Mouse (Mus musculus): Measurements from ENCODE around the gene Dnajc19. TPM values are rescaled to one million over a fixed set of nuclear protein-coding genes. Genes with fewer than 3 reads are reported as not detected.

Dnajc19 gene
- total RNA-seq (2012; rRNA removed), result 82.8 and 99.9 TPM in 2 replicates
- 116 and 142 TPM in 2 replicates for total RNA-seq (2014; rRNA removed)
- 118 and 123 TPM in 2 replicates for polyA plus RNA-seq (2012; ENCODE audit: insufficient read length, low read depth)

DNA sequence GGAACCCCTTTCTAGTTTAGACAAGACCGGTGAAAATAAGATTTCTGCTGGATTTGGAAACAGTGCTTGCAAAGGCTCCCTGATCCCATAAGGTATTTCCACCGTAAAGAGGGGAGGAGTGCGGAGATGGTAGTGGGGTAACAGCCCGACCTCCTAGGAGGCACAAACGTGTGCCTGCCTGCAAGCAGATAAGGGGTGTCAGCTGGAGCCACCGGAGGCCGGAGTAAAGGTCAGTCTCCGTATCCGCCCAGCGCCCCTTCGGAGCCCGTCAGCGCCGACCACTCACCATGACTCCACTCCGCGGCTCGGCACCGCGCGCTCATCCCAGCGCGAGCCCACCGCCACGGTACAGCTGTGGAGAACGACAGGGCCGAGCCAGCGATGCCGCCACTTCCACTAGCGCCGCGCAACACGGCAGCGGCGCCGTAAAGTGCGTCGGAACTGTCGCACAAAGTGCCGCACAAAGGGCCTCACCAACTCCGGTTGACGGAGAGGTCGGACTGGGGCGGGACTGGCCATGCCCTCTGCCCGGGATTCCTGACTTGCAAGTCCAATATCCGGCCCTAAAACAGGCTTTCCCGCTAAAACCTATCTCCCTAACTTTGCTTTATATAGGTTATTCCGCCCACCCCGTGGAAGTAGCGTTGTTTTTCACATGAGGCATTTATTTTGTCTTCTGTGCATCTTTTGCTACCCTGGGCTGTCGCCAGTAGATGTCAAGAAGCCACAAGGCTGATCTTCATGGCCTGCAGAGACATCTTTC is at the start of gene Dnajc19:
TSS of gene Dnajc19 (minus strand) at position 422 of the 763 bp plus-strand sequence.
- in situ Hi-C loops (cut with MboI; ENCODE audit: low pct_ligation_motif_present, low pct_unique_long_range_greater_than_20kb, low sequenced_read_pairs) (no loop called here), dilution Hi-C loops (cut with MboI; ENCODE audit: extremely low pct_ligation_motif_present, extremely low pct_unique_long_range_greater_than_20kb, low sequenced_read_pairs) (no loop called here)
- Histone ChIP-seq H3K4me3 (replicated peaks in 1 of 3; ENCODE audit: low read depth in 2 of 3, low read length in 2 of 3, poor library complexity in 1 of 3) (peak within 1 kb of the TSS; percentile 70 to 95 (median 75)), H3K27me3 (replicated peaks) (no peaks in the 10 kb centered on the region), H3K79me2 (replicated peaks; ENCODE audit: control insufficient read depth, extremely low read depth, insufficient read depth, poor library complexity, severe bottlenecking) (peaks cover 8% of the 10 kb centered on the region), H3K36me3 (replicated peaks in 1 of 2; ENCODE audit: control insufficient read depth in 1 of 2, insufficient read depth in 1 of 2, low read length in 1 of 2) (peaks cover 9 to 28% of the 10 kb centered on the region in 2 experiments), H3K9me3 (replicated peaks; ENCODE audit: low read length) (no peaks in the 10 kb centered on the region), H3K27ac (ENCODE audit: insufficient read depth, low read depth) (peak within 1 kb of the TSS; percentile 47; the same call in 1 of the 2 replicates), H3K4me1 (ENCODE audit: control insufficient read depth in 1 of 2, insufficient read depth in 2 of 2) (peaks cover 7 to 19% of the 10 kb centered on the region in 2 experiments; a peak in 3 of 4 replicates), H3K9ac (ENCODE audit: insufficient read depth, low read depth) (peak within 1 kb of the TSS; percentile 82), H3K4me2 (ENCODE audit: insufficient read depth, low read depth, poor library complexity, severe bottlenecking) (peak within 1 kb of the TSS; percentile 90)
- TF ChIP-seq UBTF (IDR thresholded peaks at IDR 0.05; ENCODE audit: low read depth, low read length), result 0 out of 2 replicates have a peak, but pooled peaks have one; percentile 51
- peak; percentile 54 for TF ChIP-seq IRF4 (IDR thresholded peaks at IDR 0.05; ENCODE audit: low read depth, low read length)
- TF ChIP-seq MXI1 (IDR thresholded peaks at IDR 0.05; ENCODE audit: low read depth, low read length), result peak; percentile 76
- peak; percentile 86 for TF ChIP-seq ELF1 (IDR thresholded peaks at IDR 0.05; ENCODE audit: low read depth, low read length)
- TF ChIP-seq MYC (IDR thresholded peaks at IDR 0.05; ENCODE audit: low read depth, low read length), result peak; percentile 55; the same call in 1 of the 2 replicates
- TF ChIP-seq EP300 (IDR thresholded peaks at IDR 0.05; ENCODE audit: low read length), result no peak
- no peak for TF ChIP-seq ZNF384 (IDR thresholded peaks at IDR 0.05; ENCODE audit: low read depth, low read length)
- TF ChIP-seq CHD1 (IDR thresholded peaks at IDR 0.05; ENCODE audit: low read depth, low read length), result no peak
- TF ChIP-seq MEF2A (IDR thresholded peaks at IDR 0.05; ENCODE audit: borderline replicate concordance, low read depth, low read length), result peak; percentile 31; the same call in 1 of the 2 replicates
- TF ChIP-seq RCOR1 (conservative IDR thresholded peaks at IDR 0.05; ENCODE audit: low read depth, low read length), result no peak
- peak; percentile 85 for TF ChIP-seq ZMIZ1 (IDR thresholded peaks at IDR 0.05; ENCODE audit: low read depth, low read length)
- TF ChIP-seq SMC3 (IDR thresholded peaks at IDR 0.05; ENCODE audit: low read depth, low read length), result no peak
- TF ChIP-seq HCFC1 (IDR thresholded peaks at IDR 0.05; ENCODE audit: low read depth, low read length), result peak; percentile 92
- no peak for TF ChIP-seq CHD2 (IDR thresholded peaks at IDR 0.05; ENCODE audit: low read length)
- no peak; the same call in 1 of the 2 replicates for TF ChIP-seq ETS1 (conservative IDR thresholded peaks at IDR 0.05; ENCODE audit: low read depth, low read length)
- TF ChIP-seq PAX5 (IDR thresholded peaks at IDR 0.05; ENCODE audit: low read length), result no peak
- no peak; the same call in 1 of the 2 replicates for TF ChIP-seq RAD21 (IDR thresholded peaks at IDR 0.05; ENCODE audit: low read depth, low read length)
- no peak for TF ChIP-seq MAZ (IDR thresholded peaks at IDR 0.05; ENCODE audit: low read depth, low read length)
- TF ChIP-seq JUN (IDR thresholded peaks at IDR 0.05; ENCODE audit: insufficient read depth, low read depth, low read length), result no peak
- TF ChIP-seq BHLHE40 (IDR thresholded peaks at IDR 0.05; ENCODE audit: low read depth, low read length), result no peak
- peak; percentile 49 for TF ChIP-seq NRF1 (IDR thresholded peaks at IDR 0.05; ENCODE audit: low read depth, low read length)
- peak; percentile 87 for TF ChIP-seq POLR2A (IDR thresholded peaks at IDR 0.05; ENCODE audit: low read depth, low read length)
- TF ChIP-seq TBP (conservative IDR thresholded peaks at IDR 0.05; ENCODE audit: low read depth, low read length), result peak; percentile 71
- TF ChIP-seq CTCF (conservative IDR thresholded peaks at IDR 0.05 in 1 of 2, IDR thresholded peaks at IDR 0.05 in 1 of 2; ENCODE audit: low read depth in 2 of 2, low read length in 2 of 2), result no peak
- TF ChIP-seq GABPA (IDR thresholded peaks at IDR 0.05; ENCODE audit: insufficient replicate concordance, low read depth, low read length), result peak; percentile 53; the same call in 1 of the 2 replicates
- TF ChIP-seq MAX (IDR thresholded peaks at IDR 0.05; ENCODE audit: low read length), result peak; percentile 58; the same call in 1 of the 2 replicates
- no peak for TF ChIP-seq ZKSCAN1 (IDR thresholded peaks at IDR 0.05; ENCODE audit: borderline replicate concordance, low read depth, low read length)
- TF ChIP-seq SIN3A (IDR thresholded peaks at IDR 0.05; ENCODE audit: low read length), result peak; percentile 84
- peak; percentile 71 for TF ChIP-seq POLR2AphosphoS2 (IDR thresholded peaks at IDR 0.05; ENCODE audit: low read depth, low read length)
- TF ChIP-seq USF1 (IDR thresholded peaks at IDR 0.05; ENCODE audit: low read depth, low read length), result no peak
- TF ChIP-seq TCF12 (IDR thresholded peaks at IDR 0.05; ENCODE audit: low read depth, low read length), result peak; percentile 93
- TF ChIP-seq USF2 (conservative IDR thresholded peaks at IDR 0.05; ENCODE audit: low read depth, low read length), result no peak
- 0 out of 2 replicates have a peak, but pooled peaks have one; percentile 61 for TF ChIP-seq E2F4 (IDR thresholded peaks at IDR 0.05; ENCODE audit: insufficient replicate concordance, low read depth, low read length)
- peak; percentile 98 for TF ChIP-seq KAT2A (IDR thresholded peaks at IDR 0.05; ENCODE audit: insufficient replicate concordance, low read length)
- no peak for TF ChIP-seq JUND (conservative IDR thresholded peaks at IDR 0.05; ENCODE audit: low read depth, low read length)
- TF ChIP-seq NELFE (IDR thresholded peaks at IDR 0.05; ENCODE audit: low read depth, low read length), result peak; percentile 86
- no peak for TF ChIP-seq MAFK (IDR thresholded peaks at IDR 0.05; ENCODE audit: insufficient replicate concordance, low read length)
- TF ChIP-seq ZC3H11A (IDR thresholded peaks at IDR 0.05; ENCODE audit: low read depth, low read length), result no peak
- DNase-seq (ENCODE audit: extremely low read depth), result peak; percentile 85
